Mouse (Mus musculus): ENCODE data around the gene Smg6.

- TF ChIP-seq CTCF (IDR thresholded peaks at IDR 0.05; ENCODE audit: borderline replicate concordance, extremely low read depth, insufficient read depth, insufficient read length) = no peak
- no peak for TF ChIP-seq POLR2A (IDR thresholded peaks at IDR 0.05; ENCODE audit: borderline replicate concordance, extremely low read depth, insufficient read depth, insufficient read length, poor library complexity, severe bottlenecking)
These were observed 252.4 kb downstream of the Smg6 start for GRCm38 (mm10) chr11:75178011-75178410.

Measured in brain, embryonic 14.5 days (tissue).